Mouse (Mus musculus): ENCODE data around the gene Gm10563.
A peak's percentile ranks its signal among the peaks of the same experiment; 100 is the strongest.
"Not testable (repeated sequence)": the region's sequence is repeated elsewhere in the genome, so short reads cannot be mapped to it uniquely, and the experiment has no call there.

Gene Gm10563

DNA sequence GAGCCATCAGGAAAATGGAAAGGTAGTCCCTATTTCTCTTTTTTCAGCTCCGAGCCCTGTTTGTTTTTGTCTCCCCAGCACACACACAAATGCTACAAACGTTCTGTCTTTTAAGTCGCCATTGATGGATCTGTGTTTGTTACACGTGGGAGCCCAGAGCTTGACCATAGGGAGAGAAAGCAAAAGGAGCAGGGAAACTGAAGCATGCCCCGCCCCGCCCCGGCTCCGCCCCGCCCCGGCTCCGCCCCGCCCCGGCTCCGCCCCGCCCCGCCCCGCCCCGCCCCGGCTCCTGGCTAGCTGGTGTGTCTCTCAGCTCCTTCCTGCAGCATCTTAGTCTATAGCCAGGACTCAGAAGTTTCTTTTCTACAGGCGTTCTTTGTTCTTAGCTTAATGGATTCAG is 46.7 kb downstream of the Gm10563 start:
- DNase-seq (ENCODE audit: low spot score in 2 of 2) = no peak

DNA sequence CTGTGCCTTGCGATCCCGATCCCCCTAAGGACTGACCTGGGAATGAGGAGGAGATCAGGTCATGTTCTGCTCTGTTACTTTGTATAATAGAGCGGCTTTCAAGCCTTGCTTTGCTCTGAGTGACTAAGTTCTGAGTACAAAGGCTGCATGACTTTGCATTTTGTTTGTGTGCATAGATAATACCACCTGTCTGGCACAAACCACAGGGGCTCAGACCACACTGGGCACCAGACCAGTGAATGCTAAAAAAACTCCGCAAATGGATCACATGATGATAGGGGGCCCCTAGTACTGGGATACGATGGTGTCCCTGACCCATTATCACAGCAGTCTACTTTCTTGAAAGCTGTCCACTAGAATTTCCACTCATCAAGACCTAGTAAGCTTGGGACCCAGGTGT is 48.6 kb downstream of the Gm10563 start:
- no peak for DNase-seq (ENCODE audit: low spot score in 2 of 2)

DNA sequence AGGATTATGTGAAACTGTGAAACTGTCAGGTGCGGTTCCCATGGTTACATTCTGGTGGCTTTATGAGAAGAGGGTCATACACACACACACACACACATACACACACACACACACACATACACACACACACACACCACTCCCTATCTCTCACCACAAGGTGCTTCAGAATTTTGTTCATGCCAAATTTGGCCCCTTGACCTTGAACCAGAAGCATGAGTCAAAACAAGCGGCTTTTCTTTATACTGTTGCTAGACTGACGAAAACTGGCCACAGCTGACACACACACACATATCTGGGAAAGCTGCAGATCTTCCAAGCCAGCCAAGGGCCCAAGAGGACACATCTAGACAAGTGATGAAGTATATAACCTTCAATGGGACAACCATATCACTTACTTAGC is 49.4 kb downstream of the Gm10563 start:
- DNase-seq (ENCODE audit: low spot score in 2 of 2) = no peak

DNA sequence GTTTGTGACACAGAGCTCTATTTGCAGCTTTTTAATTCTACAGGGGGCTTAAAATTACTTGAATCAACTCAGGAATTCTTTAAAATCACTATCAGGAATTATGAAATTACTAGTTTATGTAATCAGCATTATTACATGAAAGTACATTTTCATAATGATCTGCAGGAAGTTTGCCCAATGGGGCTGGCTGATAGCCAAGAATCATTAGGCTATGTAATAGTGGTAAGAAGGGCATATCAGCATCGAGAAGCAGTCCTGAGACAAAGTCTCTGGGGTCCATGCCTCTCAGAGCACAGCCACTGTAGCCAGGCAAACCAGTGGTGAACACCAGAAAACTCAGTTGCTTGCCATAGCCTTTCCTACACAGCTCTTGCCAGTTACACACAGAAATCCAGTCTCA is 51.4 kb downstream of the Gm10563 start:
- no peak for DNase-seq (ENCODE audit: low spot score in 2 of 2)

GRCm38 (mm10) chr4:155591012-155591719 is 54.0 kb downstream of the Gm10563 start:
- DNase-seq (ENCODE audit: low spot score in 2 of 2) = no peak

DNA sequence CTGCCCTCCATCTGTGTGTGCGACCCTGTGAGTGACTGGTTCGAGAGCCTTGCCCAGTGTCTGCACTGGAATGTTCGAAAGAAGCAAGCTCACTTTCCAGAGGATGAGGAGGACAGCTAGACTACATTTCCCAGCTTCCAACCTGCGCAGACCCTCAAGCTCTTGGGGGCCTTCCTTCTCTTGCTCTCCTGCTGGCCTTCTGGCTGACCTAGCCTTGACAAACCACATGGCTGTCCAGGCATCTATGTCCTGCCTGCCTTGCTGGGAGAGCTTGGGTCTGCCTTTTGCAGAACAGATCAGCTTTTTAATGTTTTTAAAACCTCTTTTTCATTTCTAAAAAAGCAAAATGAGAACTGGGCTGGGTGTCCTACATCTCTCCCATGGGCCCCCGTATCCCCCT is 55.9 kb downstream of the Gm10563 start:
- DNase-seq (ENCODE audit: low spot score in 2 of 2) = no peak

GRCm38 (mm10) chr4:155582279-155582905 is 62.8 kb downstream of the Gm10563 start:
- no peak for DNase-seq (ENCODE audit: low spot score in 2 of 2)

DNA sequence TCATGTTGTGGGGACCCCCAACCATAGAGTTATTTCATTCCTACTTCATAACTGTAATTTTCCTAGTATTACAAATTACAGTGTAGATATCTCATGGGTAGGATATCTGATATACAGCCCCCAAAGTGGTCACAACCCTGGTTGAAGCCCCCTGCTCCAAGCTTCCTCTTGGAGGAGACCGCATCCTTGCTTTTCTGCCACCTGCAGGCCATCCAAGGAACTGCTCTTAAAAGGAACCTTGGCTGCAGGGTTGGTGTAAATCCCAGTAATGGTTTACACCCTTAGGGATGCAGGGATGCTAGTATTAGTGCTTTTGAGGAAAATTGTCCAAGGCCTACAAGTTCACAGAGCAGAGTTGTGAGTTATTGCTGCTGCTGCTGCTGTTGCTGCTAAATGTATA is 64.8 kb downstream of the Gm10563 start:
- peak in 1 of 2 experiments; percentile 50 for DNase-seq (ENCODE audit: low spot score in 2 of 2)

- DNase-seq (ENCODE audit: low spot score in 2 of 2) = no peak
Observed at GRCm38 (mm10) chr4:155578336-155579125, 66.7 kb downstream of the Gm10563 start.

- DNase-seq (ENCODE audit: low spot score in 2 of 2) = no peak
Observed at GRCm38 (mm10) chr4:155577741-155578140, 67.5 kb downstream of the Gm10563 start.

DNA sequence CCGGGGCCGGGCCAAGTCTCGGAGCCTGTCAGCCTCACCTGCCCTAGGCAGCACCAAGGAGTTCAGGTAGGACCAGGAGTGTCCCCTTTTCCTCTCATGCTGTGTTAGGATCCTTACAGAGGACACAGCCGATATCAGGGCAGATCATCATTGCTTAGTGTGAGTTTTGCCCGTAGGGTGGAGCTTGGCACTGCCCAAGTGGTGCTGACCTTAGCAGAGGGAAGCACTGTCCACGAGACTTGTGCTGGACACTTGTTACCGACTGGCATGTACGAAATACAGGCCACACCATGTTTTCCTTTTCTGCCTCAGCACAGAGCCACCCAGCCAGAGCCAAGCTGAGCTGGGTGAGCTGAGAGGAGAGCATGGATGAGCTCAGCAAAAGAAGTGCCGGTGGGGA is 68.1 kb downstream of the Gm10563 start:
- no peak for DNase-seq (ENCODE audit: low spot score in 2 of 2)

- DNase-seq (ENCODE audit: low spot score in 2 of 2) = no peak
Observed at GRCm38 (mm10) chr4:155575521-155575920, 69.7 kb downstream of the Gm10563 start.

DNA sequence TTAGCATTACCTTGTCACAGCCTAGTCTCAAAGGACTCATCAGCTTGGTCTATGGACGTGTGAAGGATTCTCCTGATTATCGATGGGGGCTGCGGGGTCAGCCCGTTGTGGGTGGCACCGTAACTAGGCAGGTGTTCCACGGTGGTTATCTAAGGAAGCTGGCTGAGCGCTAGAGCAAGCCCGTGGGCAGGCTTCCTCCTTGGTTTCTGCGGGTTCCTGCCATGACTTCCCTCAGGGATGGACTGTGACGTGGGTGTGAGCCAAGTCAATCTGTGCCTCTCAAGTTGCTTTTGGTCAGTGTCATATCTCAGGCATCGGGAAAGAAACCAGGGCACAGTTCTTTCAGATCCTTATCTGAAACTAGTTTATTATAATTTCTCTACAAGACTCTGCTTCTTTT is 70.3 kb downstream of the Gm10563 start:
- no peak for DNase-seq (ENCODE audit: low spot score in 2 of 2)

GRCm38 (mm10) chr4:155573876-155574275 is 71.3 kb downstream of the Gm10563 start:
- no peak for DNase-seq (ENCODE audit: low spot score in 2 of 2)

GRCm38 (mm10) chr4:155573155-155573554 is 72.1 kb downstream of the Gm10563 start:
- DNase-seq (ENCODE audit: low spot score in 2 of 2) = no peak

- DNase-seq (ENCODE audit: low spot score in 2 of 2) = no peak
Observed at GRCm38 (mm10) chr4:155571442-155571841, 73.8 kb downstream of the Gm10563 start.

DNA sequence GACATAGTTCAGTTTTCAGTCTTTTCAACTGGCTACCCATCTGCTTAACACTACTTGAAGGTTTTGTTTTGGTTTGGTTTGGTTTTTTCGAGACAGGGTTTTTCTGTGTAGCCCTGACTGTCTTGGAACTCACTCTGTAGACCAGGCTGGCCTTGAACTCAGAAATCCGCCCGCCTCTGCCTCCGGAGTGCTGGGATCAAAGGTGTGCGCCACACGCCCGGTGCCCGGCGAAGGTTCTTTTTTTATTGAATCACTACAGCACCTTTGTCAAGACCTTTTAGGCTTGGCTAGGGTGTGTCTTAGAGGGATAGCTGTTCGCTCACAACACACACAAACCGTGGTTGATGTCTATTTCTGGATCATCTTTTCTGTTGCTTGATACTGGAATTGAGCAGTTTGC is 74.9 kb downstream of the Gm10563 start:
- DNase-seq (ENCODE audit: low spot score in 2 of 2) = not testable (repeated sequence)

- DNase-seq (ENCODE audit: low spot score in 2 of 2) = no peak
Observed at GRCm38 (mm10) chr4:155569818-155570217, 75.4 kb downstream of the Gm10563 start.

- no peak for DNase-seq (ENCODE audit: low spot score in 2 of 2)
Observed at GRCm38 (mm10) chr4:155568632-155569370, 76.4 kb downstream of the Gm10563 start.

DNA sequence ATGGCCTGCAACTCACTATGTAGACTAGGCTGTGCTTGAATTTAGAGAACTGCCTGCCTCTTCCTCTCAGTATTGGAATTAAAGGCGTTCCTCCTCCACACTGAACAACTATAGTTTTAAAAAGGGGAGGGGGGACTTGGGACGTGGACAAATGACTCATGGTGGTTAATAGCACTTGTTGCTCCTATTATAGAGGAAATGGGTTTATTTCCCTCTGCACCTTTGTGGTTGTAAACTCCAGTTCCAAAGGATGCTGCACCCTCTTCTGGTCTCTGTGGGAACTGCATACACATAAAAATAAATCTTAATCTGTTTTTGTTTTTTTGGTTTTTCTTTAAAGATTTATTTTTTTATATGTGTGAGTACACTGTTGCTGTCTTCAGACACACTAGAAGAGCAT is 77.0 kb downstream of the Gm10563 start:
- no peak for DNase-seq (ENCODE audit: low spot score in 2 of 2)

DNA sequence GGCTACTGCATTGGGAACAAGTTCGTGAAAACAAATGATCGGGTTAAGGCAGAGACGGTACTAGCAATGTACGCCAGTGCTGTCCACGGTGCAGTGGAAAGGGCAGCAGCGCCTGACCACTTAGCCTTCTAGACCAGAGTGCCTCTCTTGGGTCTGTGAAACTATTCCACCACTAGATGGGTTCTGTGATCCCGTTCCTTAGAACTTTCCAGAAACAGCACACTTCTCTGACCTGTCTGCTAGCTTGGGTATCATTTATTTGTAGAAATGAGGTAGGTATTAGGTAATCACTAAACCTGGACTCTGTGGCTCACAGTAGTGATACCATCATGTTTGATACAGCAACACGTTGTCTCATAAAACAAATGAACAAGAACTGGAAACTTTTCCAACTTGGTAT is 78.7 kb downstream of the Gm10563 start:
- DNase-seq (ENCODE audit: low spot score in 2 of 2) = no peak
